Mouse (Mus musculus) small intestine, adult 2 months (tissue): ENCODE results near the gene Nmnat3.

Source experiments
- CTCF ChIP-seq: fragments of 200-500 bp; IDR thresholded peaks from 2 replicates; pipeline ENCODE4 v1.5.1; 2012; ENCODE audit warnings: low read depth, mild to moderate bottlenecking, control low read depth, inconsistent platforms, low read length, moderate library complexity, mixed read lengths; ENCODE audit not compliant: insufficient replicate concordance, insufficient read length; ENCODE audit errors: extremely low read depth
- POLR2A ChIP-seq: fragments of 200-500 bp; IDR thresholded peaks from 2 replicates; pipeline ENCODE4 v1.6.1; 2012; ENCODE audit warnings: low read depth, mild to moderate bottlenecking, control low read depth, inconsistent platforms, low read length, moderate library complexity

- TF ChIP-seq POLR2A (no peak), CTCF (no peak)
Measured at GRCm38 (mm10) chr9:98264916-98265315, 22.3 kb upstream of the Nmnat3 start.
